Mouse (Mus musculus): ENCODE data around the gene A930033H14Rik. TPM values are rescaled to one million over a fixed set of nuclear protein-coding genes. Genes with fewer than 3 reads are reported as not detected.

The A930033H14Rik gene
- total and polyA plus RNA-seq, 3 experiments = 0.11 TPM; not detected in 2

- Histone ChIP-seq H3K4me3 (ENCODE audit: low read depth, low read length) (no peak overlapping the region), H3K4me1 (ENCODE audit: insufficient read depth, low read depth, low read length) (no peaks in the 10 kb centered on the region), H3K27me3 (ENCODE audit: insufficient read depth, low read length) (no peaks in the 10 kb centered on the region), H3K9me3 (replicated peaks) (peaks cover 34% of the 10 kb centered on the region), H3K36me3 (replicated peaks) (no peaks in the 10 kb centered on the region)
- DNase-seq (ENCODE audit: low spot score) (no peak), ATAC-seq (ENCODE audit: extremely low read depth, insufficient number of reproducible peaks, low FRiP score, poor library complexity, severe bottlenecking) (no peak)
- TF ChIP-seq POLR2AphosphoS5 (IDR thresholded peaks at IDR 0.05; ENCODE audit: insufficient replicate concordance, low read depth, low read length) = no peak
- TF ChIP-seq TAL1 (conservative IDR thresholded peaks at IDR 0.05; ENCODE audit: low read depth, low read length) = no peak
- no peak for TF ChIP-seq GATA1 (IDR thresholded peaks at IDR 0.05; ENCODE audit: borderline replicate concordance, low read length)
- no peak for TF ChIP-seq GATA2 (IDR thresholded peaks at IDR 0.05; ENCODE audit: borderline replicate concordance, low read depth, low read length)
- no peak for TF ChIP-seq CTCF (IDR thresholded peaks at IDR 0.05; ENCODE audit: low read depth, low read length)
Observed at GRCm38 (mm10) chr10:69160877-69161276, 52.0 kb downstream of the A930033H14Rik start.

Other genes starting within 250 kb of the A930033H14Rik start
- not detected in 2 replicates for gene Rhobtb1, start 61.7 kb downstream of the A930033H14Rik start, total RNA-seq (2014; fragmentation: Nextera tagmentation)
- 0.05 and 0.12 TPM in 2 replicates for gene Rhobtb1, start 61.7 kb downstream of the A930033H14Rik start, total RNA-seq (2017)
- gene Rhobtb1, start 61.7 kb downstream of the A930033H14Rik start, polyA plus RNA-seq (2012) = not detected in 2 replicates
- gene Cdk1, start 139.8 kb upstream of the A930033H14Rik start, total RNA-seq (2014; fragmentation: Nextera tagmentation) = 71.6 and 91.7 TPM in 2 replicates
- 269 and 273 TPM in 2 replicates for gene Cdk1, start 139.8 kb upstream of the A930033H14Rik start, total RNA-seq (2017)
- 37.9 and 83.2 TPM in 2 replicates for gene Cdk1, start 139.8 kb upstream of the A930033H14Rik start, polyA plus RNA-seq (2012)
- not detected in 2 replicates for gene Ank3, start 185.7 kb upstream of the A930033H14Rik start, total RNA-seq (2014; fragmentation: Nextera tagmentation)
- 0.52 and 0.98 TPM in 2 replicates for gene Ank3, start 185.7 kb upstream of the A930033H14Rik start, total RNA-seq (2017)
- gene Ank3, start 185.7 kb upstream of the A930033H14Rik start, polyA plus RNA-seq (2012) = not detected in 2 replicates

Measured in G1E (cell line).